Mouse (Mus musculus) hindbrain, embryonic 11.5 days (tissue): ENCODE measurements at regions not wholly inside any gene's neighbourhood (a gene's known extent, or its start where the extent isn't known, plus 50 kb on each side); places are given as distances from the start of the nearest gene placed in this dataset.

Source experiments
- ATAC-seq: fragments of 200-750 bp; cut with Nextera tagmentation; 2 replicates; pipeline ENCODE4 v1.8.0; 2017; ENCODE audit warnings: mild to moderate bottlenecking, moderate TSS enrichment, moderate library complexity; ENCODE audit not compliant: low FRiP score
- DNase-seq: peaks from one replicate; pipeline ENCODE4 v3.0.0-alpha.2; 2015; ENCODE audit warnings: low spot score
- H3K27ac ChIP-seq: fragments of 300-500 bp; sonication (generic); 2 replicates; pipeline ENCODE4 v1.5.1; 2014; ENCODE audit warnings: mild to moderate bottlenecking, low read depth, low read length
- H3K27me3 ChIP-seq: fragments of 300-500 bp; sonication (generic); 2 replicates; pipeline ENCODE4 v1.6.1; 2014; ENCODE audit warnings: mild to moderate bottlenecking, low read length, moderate library complexity, mixed read lengths; ENCODE audit not compliant: control insufficient read depth, insufficient read depth
- H3K36me3 ChIP-seq: fragments of 300-500 bp; sonication (generic); 2 replicates; pipeline ENCODE4 v1.6.1; 2014; ENCODE audit warnings: mild to moderate bottlenecking, low read length, moderate library complexity, mixed read lengths; ENCODE audit not compliant: control insufficient read depth, insufficient read depth
- H3K4me1 ChIP-seq: fragments of 300-500 bp; sonication (generic); replicated peaks from 2 replicates; pipeline ENCODE4 v1.6.1; 2014; ENCODE audit warnings: low read length, mixed read lengths; ENCODE audit not compliant: control insufficient read depth, insufficient read depth
- H3K4me2 ChIP-seq: fragments of 300-500 bp; sonication (generic); replicated peaks from 2 replicates; pipeline ENCODE4 v1.6.1; 2014; ENCODE audit warnings: mild to moderate bottlenecking, low read depth, low read length
- H3K4me3 ChIP-seq: fragments of 300-500 bp; sonication (generic); 2 replicates; pipeline ENCODE4 v1.5.1; 2014; ENCODE audit warnings: low read depth, low read length
- H3K9ac ChIP-seq: fragments of 300-500 bp; sonication (generic); 2 replicates; pipeline ENCODE4 v1.6.1; 2014; ENCODE audit warnings: low read depth, low read length
- H3K9me3 ChIP-seq: fragments of 300-500 bp; sonication (generic); 2 replicates; pipeline ENCODE4 v1.6.1; 2016; ENCODE audit warnings: low read length; ENCODE audit not compliant: control insufficient read depth
- WGBS: fragments of 180-500 bp; shearing (Covaris S2); extraction: QIAGEN DNeasy Blood & Tissue Kit; methylation state at CpG from one replicate; pipeline ENCODE4 v1.1.7; 2014; 5-methylcytosine and 5-hydroxymethylcytosine counted together

- no peak overlapping the region for H3K4me2 ChIP-seq
- DNase-seq (no peak), ATAC-seq (no peak)
- H3K4me3 ChIP-seq: no peak overlapping the region
- no peaks in the 10 kb centered on the region for H3K27me3 ChIP-seq
- no peak overlapping the region for H3K9ac ChIP-seq
- H3K9me3 ChIP-seq: no peaks in the 10 kb centered on the region
- 81% methylated on average over 4 of the region's 4 CpGs for WGBS
- H3K4me1 ChIP-seq: no peaks in the 10 kb centered on the region
- no peaks in the 10 kb centered on the region for H3K36me3 ChIP-seq
- no peak overlapping the region for H3K27ac ChIP-seq
Observed at GRCm38 (mm10) chr11:18022065-18022464, 68.4 kb upstream of the Etaa1 start.

GRCm38 (mm10) chr11:18015239-18015638 lies 61.6 kb upstream of the Etaa1 start:
- H3K9ac ChIP-seq: no peak overlapping the region
- H3K36me3 ChIP-seq: no peaks in the 10 kb centered on the region
- DNase-seq (no peak), ATAC-seq (no peak)
- no peak overlapping the region for H3K4me3 ChIP-seq
- no peak overlapping the region; the same call in 1 of the 2 replicates for H3K27ac ChIP-seq
- H3K9me3 ChIP-seq: no peaks in the 10 kb centered on the region
- H3K4me1 ChIP-seq: 0 out of 2 replicates have a peak, but pooled peaks cover 2% of the 10 kb centered on the region
- H3K27me3 ChIP-seq: no peaks in the 10 kb centered on the region
- 32% methylated on average over 4 of the region's 4 CpGs for WGBS
- no peak overlapping the region for H3K4me2 ChIP-seq

DNA sequence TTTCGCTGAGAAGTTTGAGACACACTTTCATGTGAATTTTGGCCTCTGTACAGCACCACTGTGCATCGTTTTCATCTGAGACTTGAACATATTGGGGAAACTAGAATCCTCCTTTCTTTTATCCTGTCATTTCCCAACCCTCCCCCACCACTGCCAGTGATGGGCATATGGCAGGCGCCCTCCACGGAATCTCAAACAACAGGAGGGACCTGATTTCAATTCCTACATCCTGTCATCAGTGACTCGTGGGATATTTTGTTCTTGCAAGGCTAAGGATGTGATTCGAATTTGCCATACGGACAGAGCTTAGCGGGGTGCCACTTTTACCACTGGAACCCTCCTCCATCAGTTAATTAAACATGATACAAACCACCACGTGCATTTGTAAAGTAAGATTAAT lies 60.9 kb upstream of the Etaa1 start:
- no peak overlapping the region for H3K9ac ChIP-seq
- peak; percentile 55; the same call in 1 of the 2 replicates for ATAC-seq
- H3K27me3 ChIP-seq: no peaks in the 10 kb centered on the region
- H3K9me3 ChIP-seq: no peaks in the 10 kb centered on the region
- WGBS: 19% methylated on average over 9 of the region's 9 CpGs
- H3K27ac ChIP-seq: no peak overlapping the region
- DNase-seq: peak; percentile 50
- no peaks in the 10 kb centered on the region for H3K36me3 ChIP-seq
- H3K4me1 ChIP-seq: 0 out of 2 replicates have a peak, but pooled peaks cover 2% of the 10 kb centered on the region
- no peak overlapping the region for H3K4me2 ChIP-seq
- H3K4me3 ChIP-seq: no peak overlapping the region

DNA sequence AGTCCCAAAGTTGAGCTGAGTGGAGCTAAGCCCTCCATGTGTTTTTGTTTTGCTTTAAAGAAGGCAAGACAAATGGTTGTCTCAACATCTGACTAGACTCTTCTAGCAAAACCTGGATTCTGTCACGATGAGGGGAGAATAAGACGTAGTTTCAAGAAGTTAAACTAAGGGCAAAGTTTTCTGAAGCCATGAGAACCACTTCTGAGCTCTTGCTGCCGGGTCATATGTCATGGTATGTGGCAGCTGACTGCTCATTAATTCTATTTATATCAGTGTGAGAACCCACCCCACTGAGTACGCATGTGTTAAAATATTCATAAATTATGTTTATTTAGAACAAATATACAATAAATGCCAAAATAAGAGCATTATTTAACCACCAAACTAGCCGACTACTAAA lies 58.4 kb upstream of the Etaa1 start:
- no peak overlapping the region for H3K9ac ChIP-seq
- WGBS: 47% methylated on average over 5 of the region's 5 CpGs
- DNase-seq (no peak), ATAC-seq (no peak)
- 0 out of 2 replicates have a peak, but pooled peaks cover 2% of the 10 kb centered on the region for H3K4me1 ChIP-seq
- no peak overlapping the region for H3K4me2 ChIP-seq
- no peak overlapping the region for H3K27ac ChIP-seq
- H3K4me3 ChIP-seq: no peak overlapping the region
- H3K9me3 ChIP-seq: no peaks in the 10 kb centered on the region
- no peaks in the 10 kb centered on the region for H3K27me3 ChIP-seq
- H3K36me3 ChIP-seq: no peaks in the 10 kb centered on the region

- Histone ChIP-seq H3K27ac (peak overlapping the region; percentile 20; the same call in 1 of the 2 replicates), H3K4me1 (0 out of 2 replicates have a peak, but pooled peaks cover 2% of the 10 kb centered on the region), H3K36me3 (no peaks in the 10 kb centered on the region), H3K27me3 (no peaks in the 10 kb centered on the region), H3K9ac (0 out of 2 replicates have a peak overlapping the region, but pooled peaks have one; percentile 23), H3K4me2 (0 out of 2 replicates have a peak overlapping the region, but pooled peaks have one; percentile 11), H3K9me3 (no peaks in the 10 kb centered on the region), H3K4me3 (no peak overlapping the region)
- 16% methylated on average over 13 of the region's 13 CpGs for WGBS
- DNase-seq (peak; percentile 75), ATAC-seq (peak; percentile 88)
Observed at GRCm38 (mm10) chr11:18011101-18011733, 57.5 kb upstream of the Etaa1 start.

DNA sequence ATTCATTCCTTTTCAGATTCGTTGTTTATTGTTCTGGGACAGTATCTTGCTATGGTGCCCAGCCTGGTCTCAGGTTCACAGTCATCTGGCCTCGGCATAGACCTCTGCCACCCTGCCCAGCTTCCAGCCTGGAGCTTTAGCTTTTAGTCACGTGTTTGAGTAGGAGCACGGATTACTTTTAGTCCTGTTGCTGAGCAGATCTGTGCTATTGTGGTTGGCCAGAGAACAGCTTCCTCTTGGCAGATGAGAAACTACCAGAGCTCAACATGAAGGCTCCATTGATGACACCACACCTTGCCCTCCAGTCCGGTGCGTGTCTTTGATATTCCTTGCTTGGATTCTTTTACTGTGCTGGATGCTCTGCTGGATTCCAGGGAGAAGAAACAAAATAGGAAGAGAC lies 54.5 kb upstream of the Etaa1 start:
- Histone ChIP-seq H3K4me2 (no peak overlapping the region), H3K9ac (no peak overlapping the region), H3K4me3 (no peak overlapping the region), H3K9me3 (no peaks in the 10 kb centered on the region), H3K36me3 (no peaks in the 10 kb centered on the region), H3K27ac (no peak overlapping the region), H3K27me3 (no peaks in the 10 kb centered on the region), H3K4me1 (no peaks in the 10 kb centered on the region)
- DNase-seq (no peak), ATAC-seq (no peak)
- WGBS: 88% methylated on average over 6 of the region's 6 CpGs
